ENCODE assay signal across 8 mouse cellular contexts in genomic region chr2:91236601-91237510, GRCm38 (mm10). TPM values are rescaled to one million over a fixed set of nuclear protein-coding genes. Genes with fewer than 3 reads are reported as not detected.
A peak's percentile ranks its signal among the peaks of the same experiment; 100 is the strongest.
DNase-seq lines count a peak whose midpoint lies in the region; ATAC-seq and TF ChIP-seq lines count a peak whose summit lies in the region.

Gene Ddb2 (minus strand): TSS chr2:91236982.

- peaks cover 8% of the 10 kb centered on the region; the same call in 1 of the 2 replicates for H3K36me3 ChIP-seq in heart, embryonic 12.5 days
- no peaks in the 10 kb centered on the region for H3K36me3 ChIP-seq in kidney, postnatal 0 days (ENCODE audit: insufficient read depth, low read length)
- no peaks in the 10 kb centered on the region for H3K36me3 ChIP-seq in liver, embryonic 11.5 days (ENCODE audit: control insufficient read depth, insufficient read depth, low read length)
- no peaks in the 10 kb centered on the region; the same call in 1 of the 2 replicates for H3K36me3 ChIP-seq in stomach, embryonic 14.5 days (ENCODE audit: control insufficient read depth, insufficient read depth, low read length)

- peaks cover 5% of the 10 kb centered on the region; the same call in 1 of the 2 replicates for H3K4me1 ChIP-seq in heart, embryonic 12.5 days (replicated peaks)
- H3K4me1 ChIP-seq in kidney, postnatal 0 days (replicated peaks; ENCODE audit: insufficient read depth, low read length): no peaks in the 10 kb centered on the region
- peaks cover 4% of the 10 kb centered on the region for H3K4me1 ChIP-seq in liver, embryonic 11.5 days (replicated peaks; ENCODE audit: control insufficient read depth, insufficient read depth, low read length)
- H3K4me1 ChIP-seq in stomach, embryonic 14.5 days (ENCODE audit: control insufficient read depth, insufficient read depth, low read length): no peaks in the 10 kb centered on the region

- H3K27me3 ChIP-seq in heart, embryonic 12.5 days (replicated peaks): no peaks in the 10 kb centered on the region
- H3K27me3 ChIP-seq in kidney, postnatal 0 days (ENCODE audit: insufficient read depth, low read length): no peaks in the 10 kb centered on the region
- H3K27me3 ChIP-seq in liver, embryonic 11.5 days (replicated peaks; ENCODE audit: control insufficient read depth, insufficient read depth, low read length): no peaks in the 10 kb centered on the region
- H3K27me3 ChIP-seq in stomach, embryonic 14.5 days (ENCODE audit: control insufficient read depth, insufficient read depth, low read length): no peaks in the 10 kb centered on the region

- peak within 1 kb of the TSS; percentile 92 for H3K27ac ChIP-seq in heart, embryonic 12.5 days (ENCODE audit: poor library complexity, severe bottlenecking)
- H3K27ac ChIP-seq in kidney, postnatal 0 days: peak within 1 kb of the TSS; percentile 85
- H3K27ac ChIP-seq in liver, embryonic 11.5 days (ENCODE audit: low read depth, low read length): peak within 1 kb of the TSS; percentile 97
- peak within 1 kb of the TSS; percentile 91 for H3K27ac ChIP-seq in stomach, embryonic 14.5 days (ENCODE audit: low read length)

- H3K4me2 ChIP-seq in heart, embryonic 12.5 days: peak within 1 kb of the TSS; percentile 97
- peak within 1 kb of the TSS; percentile 91 for H3K4me2 ChIP-seq in kidney, postnatal 0 days (ENCODE audit: low read length)
- peak within 1 kb of the TSS; percentile 97 for H3K4me2 ChIP-seq in liver, embryonic 11.5 days
- peak within 1 kb of the TSS; percentile 62 for H3K4me2 ChIP-seq in stomach, embryonic 14.5 days (replicated peaks; ENCODE audit: low read depth, low read length)

- WGBS in heart, embryonic 12.5 days: under 1% methylated on average over 48 of the region's 48 CpGs
- WGBS in kidney, postnatal 0 days: under 1% methylated on average over 48 of the region's 48 CpGs
- 2% methylated on average over 48 of the region's 48 CpGs for WGBS in liver, embryonic 11.5 days
- WGBS in stomach, embryonic 14.5 days: under 1% methylated on average over 48 of the region's 48 CpGs

- peak; percentile 96 for ATAC-seq in erythroid progenitor cell, adult 5-6 weeks (replicated peaks; ENCODE audit: low FRiP score, poor library complexity, severe bottlenecking)
- peak; percentile 100 for ATAC-seq in heart, embryonic 12.5 days (ENCODE audit: insufficient number of reproducible peaks, low FRiP score)
- peak; percentile 98 for ATAC-seq in kidney, postnatal 0 days (replicated peaks; ENCODE audit: low FRiP score, low read depth)
- ATAC-seq in liver, embryonic 11.5 days (replicated peaks; ENCODE audit: low FRiP score): peak; percentile 99
- peak; percentile 99 for ATAC-seq in stomach, embryonic 14.5 days (ENCODE audit: insufficient number of reproducible peaks, insufficient read depth, low FRiP score, low read depth)

- H3K4me3 ChIP-seq in heart, embryonic 12.5 days: peak within 1 kb of the TSS; percentile 67
- H3K4me3 ChIP-seq in kidney, postnatal 0 days (replicated peaks; ENCODE audit: low read depth, low read length): peak within 1 kb of the TSS; percentile 62
- peak within 1 kb of the TSS; percentile 78 for H3K4me3 ChIP-seq in liver, embryonic 11.5 days (ENCODE audit: low read depth, low read length)
- H3K4me3 ChIP-seq in stomach, embryonic 14.5 days (ENCODE audit: low read depth, low read length): peak within 1 kb of the TSS; percentile 55

- no peaks in the 10 kb centered on the region for H3K9me3 ChIP-seq in heart, embryonic 12.5 days (replicated peaks)
- H3K9me3 ChIP-seq in kidney, postnatal 0 days (replicated peaks; ENCODE audit: low read length): no peaks in the 10 kb centered on the region
- H3K9me3 ChIP-seq in liver, embryonic 11.5 days (ENCODE audit: control insufficient read depth, low read length): no peaks in the 10 kb centered on the region
- H3K9me3 ChIP-seq in stomach, embryonic 14.5 days (ENCODE audit: control insufficient read depth, low read depth, low read length): no peaks in the 10 kb centered on the region

- DNase-seq in CD4-positive helper T cell, adult 2 months (ENCODE audit: low read depth, low spot score): peak; percentile 98
- peak; percentile 91 for DNase-seq in brain, embryonic 18.5 days (ENCODE audit: low read depth, low spot score)
- peak; percentile 98 for DNase-seq in kidney, postnatal 0 days (ENCODE audit: low spot score)
- DNase-seq in liver, embryonic 11.5 days (ENCODE audit: low spot score): peak; percentile 97
- DNase-seq in naive thymus-derived CD4-positive, alpha-beta T cell, adult 2 months (ENCODE audit: low read depth): peak; percentile 97

- no peak for TF ChIP-seq CTCF in kidney, postnatal 0 days (IDR thresholded peaks at IDR 0.05; ENCODE audit: low read depth)

- peak within 1 kb of the TSS; percentile 89 for H3K9ac ChIP-seq in heart, embryonic 12.5 days
- H3K9ac ChIP-seq in kidney, postnatal 0 days (ENCODE audit: low read depth, low read length): peak within 1 kb of the TSS; percentile 72
- H3K9ac ChIP-seq in liver, embryonic 11.5 days (ENCODE audit: low read depth, low read length): peak within 1 kb of the TSS; percentile 85
- H3K9ac ChIP-seq in stomach, embryonic 14.5 days (replicated peaks; ENCODE audit: low read depth, low read length): peak within 1 kb of the TSS; percentile 39

RNA-seq across cellular contexts. Expression of gene Ddb2, which starts in this region (rescaled TPM):
- total RNA-seq in erythroid progenitor cell, adult 5-6 weeks (2015; ENCODE audit: low replicate concordance): 9.0 and 9.6 TPM in 2 replicates
- total RNA-seq in erythroid progenitor cell, adult 5-6 weeks (2017; ENCODE audit: low replicate concordance): 4.6 and 7.6 TPM in 2 replicates
- 7.5 and 7.7 TPM in 2 replicates for polyA plus RNA-seq in heart, embryonic 12.5 days (2016; fragmentation: Nextera tagmentation; extraction: Ambion mirVana)
- 13.6 and 15.5 TPM in 2 replicates for polyA plus RNA-seq in kidney, postnatal 0 days (2015; fragmentation: Nextera tagmentation; extraction: Ambion mirVana)
- 12.9 and 15.3 TPM in 2 replicates for polyA plus RNA-seq in liver, embryonic 11.5 days (2014; fragmentation: Nextera tagmentation; extraction: Ambion mirVana)
- 19.9 and 22.7 TPM in 2 replicates for polyA plus RNA-seq in stomach, embryonic 14.5 days (2014; fragmentation: Nextera tagmentation; extraction: Ambion mirVana)

Comparison
In these comparisons a context has a peak if more than half of its experiments do, and no peak if none do; other contexts are left out.
1. Peak in every context shown above with its lines: DNase-seq, ATAC-seq, H3K4me3 ChIP-seq and H3K27ac ChIP-seq.
2. H3K9ac ChIP-seq: peak in every context shown above with its lines; median percentile 89 in heart, embryonic 12.5 days; 85 in liver, embryonic 11.5 days; 72 in kidney, postnatal 0 days; 39 in stomach, embryonic 14.5 days.